Mouse (Mus musculus) inflammation-experienced regulatory T-cells (primary cell): ENCODE results near the gene Zdhhc4. TPM values are rescaled to one million over a fixed set of nuclear protein-coding genes. Genes with fewer than 3 reads are reported as not detected.

ENCODE experiments used
- polyA plus RNA-seq, 2 experiments: library from polyadenylated mRNA; unstranded; fragments of 100-300 nt; shearing (Covaris generic); gene quantifications; one replicate each; pipeline ENCODE4 v1.2.1; 2017

Zdhhc4 gene
- 10 to 100 TPM; 87.8 to 96.0 TPM for polyA plus RNA-seq

DNA sequence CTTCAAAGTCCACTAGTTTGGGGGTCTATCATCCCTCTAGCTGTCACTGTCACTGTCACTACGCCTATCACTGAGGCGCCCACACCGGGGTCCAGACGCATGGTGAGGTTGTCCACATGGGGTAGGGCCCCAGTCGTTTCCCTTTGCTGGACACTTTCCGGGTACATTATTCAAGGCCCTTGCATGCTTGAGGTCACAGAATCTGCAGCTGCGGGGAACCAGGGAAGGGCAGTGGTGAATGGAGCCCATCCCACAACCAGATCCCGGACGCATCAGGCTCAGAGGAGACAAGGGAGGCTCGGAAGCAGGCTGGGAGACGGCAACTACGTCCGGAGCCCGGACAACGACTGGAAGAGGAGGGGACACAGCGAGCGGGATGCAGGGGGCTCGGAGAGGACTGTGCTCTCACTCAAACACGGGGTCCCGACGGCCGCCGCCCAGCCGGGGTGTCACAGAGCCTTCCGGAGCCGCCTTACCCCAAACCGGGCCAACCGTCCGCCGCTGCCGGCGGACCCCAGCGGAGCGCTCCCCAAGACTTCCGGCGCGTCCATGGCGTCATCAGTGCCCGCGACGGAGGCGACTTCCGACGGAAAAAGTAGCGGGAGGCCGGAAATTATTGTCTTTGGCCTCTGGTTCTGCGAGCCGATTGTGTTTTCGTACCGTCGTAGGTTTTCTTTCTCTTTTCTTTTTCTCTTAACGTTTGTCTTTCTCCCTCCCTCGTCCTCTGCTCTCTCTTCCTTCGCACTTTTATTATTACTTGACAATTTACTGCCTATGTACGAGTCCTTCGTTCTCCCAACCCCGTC lies at the start of gene Zdhhc4:
TSS of gene Zdhhc4 (minus strand) at position 567 of the 806 bp plus-strand sequence.

DNA sequence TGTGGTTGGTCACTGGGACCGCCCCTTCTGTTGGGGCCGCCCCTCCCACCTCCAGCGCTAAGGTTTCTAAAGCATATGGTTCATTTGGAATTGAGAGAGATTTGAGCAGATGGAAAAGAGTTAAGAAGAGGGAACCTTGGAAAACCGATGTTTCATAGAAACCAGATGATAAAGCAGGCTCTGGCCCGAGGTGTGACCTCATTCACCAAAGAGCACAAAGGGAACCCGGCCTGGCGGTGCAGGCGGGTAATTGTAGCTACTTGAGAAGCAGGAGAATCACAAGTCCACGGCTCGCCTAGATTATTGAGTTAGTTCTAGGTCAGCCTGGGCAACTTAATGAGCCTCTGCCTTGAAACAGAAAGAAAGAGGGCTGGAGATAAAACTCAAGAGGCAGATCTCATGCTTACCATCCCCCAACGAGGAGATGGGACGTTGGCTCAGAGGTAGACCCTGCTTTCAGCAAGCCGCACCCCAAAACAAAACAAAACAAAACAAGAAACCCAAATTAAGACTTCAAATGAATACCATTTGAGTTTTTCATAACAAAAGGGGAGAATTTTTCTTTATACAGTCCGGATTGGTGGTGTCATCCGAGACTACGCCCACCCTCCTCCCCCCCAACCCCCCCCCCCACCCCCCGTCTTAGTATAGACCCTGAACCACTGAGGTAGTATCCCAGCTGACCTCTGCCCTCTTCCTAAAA lies 27.8 kb upstream of the Zdhhc4 start, which contains the start of gene Grid2ip:
TSS of gene Grid2ip (plus strand) at position 653 of the 703 bp plus-strand sequence.

DNA sequence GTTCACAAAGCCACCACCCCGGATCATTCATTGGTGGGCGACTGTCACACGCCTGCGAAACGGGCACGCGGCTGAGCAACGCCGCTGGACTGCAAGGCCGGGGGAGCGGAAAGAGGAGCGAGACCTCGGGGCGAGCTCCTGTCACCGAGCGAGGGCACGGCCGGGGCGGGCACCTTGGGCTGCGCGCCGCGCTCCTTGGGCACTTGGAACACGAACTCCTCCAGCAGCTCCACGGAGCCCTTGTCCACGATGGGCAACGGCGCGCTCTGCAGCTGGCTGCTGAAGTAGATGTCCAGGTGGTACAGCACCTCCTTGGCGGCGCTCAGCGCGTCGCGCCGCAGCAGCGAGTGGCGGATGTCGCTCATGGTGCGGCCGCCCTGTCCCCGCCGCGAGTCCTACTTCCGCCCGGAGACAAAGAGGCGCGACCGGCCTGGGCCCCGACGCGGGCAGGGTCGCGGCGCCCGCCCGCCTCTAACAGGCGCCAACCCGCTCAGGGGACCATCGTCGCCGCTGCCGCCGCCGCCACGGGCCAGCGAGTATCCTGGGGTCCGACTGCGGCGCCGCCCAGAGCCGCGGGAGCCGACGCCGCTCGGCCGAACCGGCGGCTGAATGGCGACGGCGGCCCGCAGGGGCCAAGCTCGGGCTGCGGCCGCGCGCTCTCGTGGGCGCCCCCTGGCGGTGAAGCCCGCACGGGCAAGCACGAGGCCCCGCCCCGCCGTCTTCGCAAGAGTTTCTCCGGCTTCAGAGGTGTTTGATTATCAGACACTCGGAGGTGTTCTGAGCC lies 14.1 kb downstream of the Zdhhc4 start, which contains the start of gene E130309D02Rik:
TSS of gene E130309D02Rik (minus strand) at position 631 of the 784 bp plus-strand sequence.

DNA sequence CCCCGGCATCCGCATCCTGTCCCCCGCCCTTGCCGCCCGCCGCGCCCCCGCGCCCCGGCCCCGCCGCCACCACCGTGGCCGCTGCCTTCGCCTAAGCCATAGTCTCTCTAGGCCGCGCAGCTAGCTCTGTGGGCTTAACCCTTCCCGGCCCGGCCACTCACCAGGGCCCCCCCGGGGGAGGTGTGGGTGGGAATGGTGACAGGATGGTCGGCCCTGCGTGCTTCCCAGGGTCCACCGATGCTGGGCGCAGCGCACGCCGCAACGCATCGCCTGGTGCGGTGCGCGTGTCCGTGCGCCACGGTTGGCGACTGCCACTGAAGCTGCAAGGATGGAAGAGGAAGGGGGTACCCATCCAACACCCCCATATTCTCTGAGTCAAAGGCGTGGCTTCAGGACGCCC lies 35.7 kb downstream of the Zdhhc4 start, which contains the start of gene Zfp853:
TSS of gene Zfp853 (minus strand) at position 220 of the 400 bp plus-strand sequence.

DNA sequence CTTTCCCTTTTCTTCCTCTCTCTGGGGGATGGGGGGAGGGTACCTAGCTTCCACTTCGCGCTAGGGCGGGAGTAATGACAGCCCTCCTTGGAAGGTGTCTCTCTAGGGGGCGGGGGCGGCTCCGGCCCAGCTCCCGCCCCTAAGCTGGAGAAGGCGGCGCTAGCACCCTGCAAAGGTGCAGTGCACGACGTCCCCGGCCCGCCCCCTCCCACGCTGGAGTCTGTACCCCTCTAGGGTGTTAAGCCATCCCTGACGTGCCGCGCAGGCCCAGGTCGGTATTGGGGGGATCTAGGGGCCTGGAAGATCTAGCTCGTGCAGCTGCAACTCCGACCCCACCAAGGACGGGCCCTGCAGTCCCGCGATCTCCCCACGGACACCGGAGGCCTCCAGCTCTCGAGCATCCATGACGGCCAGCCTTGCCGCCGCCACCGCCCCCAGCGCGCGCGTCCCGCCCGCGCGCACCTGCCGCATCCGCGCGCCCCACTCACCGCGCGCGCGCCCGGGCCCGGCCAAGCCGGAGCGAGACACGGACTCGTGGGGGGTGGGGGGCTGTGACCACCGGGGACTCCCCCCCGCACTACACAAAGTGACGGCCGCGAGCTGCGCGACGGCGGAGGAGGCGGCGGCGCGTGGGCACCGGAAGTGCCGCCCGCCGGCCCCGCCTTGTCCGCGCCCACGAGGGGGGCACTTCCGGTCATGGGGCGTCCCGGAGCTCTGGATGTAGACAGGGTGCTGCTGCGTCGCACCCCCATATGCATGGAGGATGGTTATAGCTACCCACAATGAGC lies 59.5 kb downstream of the Zdhhc4 start, which contains the start of gene Zfp316:
TSS of gene Zfp316 (minus strand) at position 660 of the 788 bp plus-strand sequence.

Other genes with a start within 250 kb of the Zdhhc4 start
- gene Rnf216, start 216.3 kb downstream of the Zdhhc4 start, polyA plus RNA-seq = 10 to 100 TPM; 37.3 to 58.6 TPM
- under 1 TPM; 0.28 to 0.81 TPM for gene Olfr718-ps1, start 181.7 kb downstream of the Zdhhc4 start, polyA plus RNA-seq
- gene Rbak, start 148.5 kb downstream of the Zdhhc4 start, polyA plus RNA-seq = 10 to 100 TPM; 15.8 to 16.5 TPM
- gene Spdye4b, start 148.2 kb downstream of the Zdhhc4 start, polyA plus RNA-seq = 1 to 10 TPM in 1 of 2 experiments, under 1 TPM in 1; 0.18 to 1.6 TPM
- gene Spdye4a, start 102.4 kb downstream of the Zdhhc4 start, polyA plus RNA-seq = under 1 TPM; 0.17 to 0.21 TPM
- gene Zfp12, start 94.1 kb downstream of the Zdhhc4 start, polyA plus RNA-seq = 10 to 100 TPM; 20.9 to 27.8 TPM
- gene Zfp316, start 59.2 kb downstream of the Zdhhc4 start, polyA plus RNA-seq = 1 to 10 TPM; 3.1 to 4.5 TPM
- gene Zfp853, start 35.6 kb downstream of the Zdhhc4 start, polyA plus RNA-seq = not detected
- gene E130309D02Rik, start 13.9 kb downstream of the Zdhhc4 start, polyA plus RNA-seq = 10 to 100 TPM; 38.4 to 61.0 TPM
- 1 to 10 TPM in 1 of 2 experiments, not detected in 1; 1.1 TPM for gene Grid2ip, start 28.1 kb upstream of the Zdhhc4 start, polyA plus RNA-seq
- 10 to 100 TPM; 30.9 to 34.1 TPM for gene Kdelr2, start 74.6 kb upstream of the Zdhhc4 start, polyA plus RNA-seq
- gene Daglb, start 135.3 kb upstream of the Zdhhc4 start, polyA plus RNA-seq = 10 to 100 TPM; 13.2 to 18.0 TPM
- 100 to 1,000 TPM; 639 to 664 TPM for gene Rac1, start 198.8 kb upstream of the Zdhhc4 start, polyA plus RNA-seq